Mouse (Mus musculus) adrenal gland, adult 8-10 months (tissue): ENCODE data around the gene Nfkbib. TPM values are rescaled to one million over a fixed set of nuclear protein-coding genes. Genes with fewer than 3 reads are reported as not detected.

Source experiments
- DNase-seq: peaks from one replicate; pipeline ENCODE4 v3.0.0; 2022
- total RNA-seq, 4 experiments: library from RNA; stranded (reverse); gene quantifications; 2 replicates each; pipeline ENCODE4 v1.2.4; 2022

Nfkbib gene
- total RNA-seq = 10 to 100 TPM; 32.0 to 52.2 (median 39.6) TPM

DNA sequence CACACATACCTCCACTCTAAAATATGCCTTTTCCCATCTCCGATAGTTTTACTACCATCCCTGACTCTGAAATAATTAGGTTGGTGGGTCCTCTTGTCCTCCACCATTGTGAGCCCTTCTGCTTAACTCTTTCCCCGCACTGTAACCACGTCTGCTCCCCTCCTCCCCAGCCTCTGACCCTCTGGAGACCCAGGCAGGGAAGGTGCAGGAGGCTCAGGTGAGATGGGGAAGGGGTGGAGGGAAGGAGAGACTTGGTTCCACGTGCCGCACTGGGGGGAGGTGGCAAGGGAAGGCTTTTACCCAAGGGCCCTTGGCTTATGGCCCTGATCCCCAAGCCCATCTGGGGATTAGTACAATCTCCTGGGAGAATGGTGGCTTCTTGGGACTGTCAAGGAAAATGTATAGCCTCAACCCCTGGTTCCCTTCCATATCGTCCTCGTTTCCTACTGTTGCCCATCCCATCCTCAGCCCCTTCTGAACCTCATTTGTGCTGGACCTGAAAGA is at the start of gene Nfkbib:
Nfkbib (minus strand) TSS at position 51 of the 504 bp plus-strand sequence.
- DNase-seq = no peak

DNA sequence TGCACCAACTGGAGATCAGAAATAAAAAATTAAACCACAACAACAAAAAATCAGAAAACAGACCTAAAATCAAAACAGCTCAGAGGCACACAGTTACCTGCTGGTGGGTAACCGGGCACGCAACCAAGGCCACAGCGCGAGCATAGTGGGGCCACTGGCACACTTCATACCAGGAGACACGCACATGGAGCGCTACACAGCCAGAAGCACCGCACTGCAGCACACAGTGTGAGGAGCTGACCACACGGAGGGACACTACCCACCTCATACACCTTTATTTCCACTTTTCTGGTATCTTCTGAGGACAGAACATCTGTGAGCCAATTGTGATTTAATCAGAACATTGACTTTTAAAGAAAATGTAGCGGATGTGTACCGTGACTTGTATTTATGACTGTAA is 49.6 kb upstream of the Nfkbib start:
- no peak for DNase-seq

DNA sequence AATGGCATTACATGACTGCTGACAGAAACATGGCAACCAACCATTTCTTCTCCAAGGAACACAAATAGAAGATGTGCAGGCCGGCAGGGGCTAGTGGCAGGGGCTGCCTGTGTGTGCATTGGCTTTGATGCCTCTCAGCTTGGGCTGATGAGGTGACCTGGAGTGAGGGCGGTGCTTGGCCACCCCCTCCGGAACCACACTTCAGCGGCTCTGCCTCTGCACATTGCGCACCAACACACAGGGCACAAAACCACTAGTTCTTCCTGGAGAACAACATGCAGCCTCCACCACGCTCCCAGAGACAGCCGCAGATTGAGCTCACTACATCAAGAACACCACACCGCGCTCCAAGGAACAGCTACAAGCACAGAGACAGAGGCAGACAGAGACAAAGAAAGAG is 48.9 kb upstream of the Nfkbib start:
- DNase-seq = no peak

DNA sequence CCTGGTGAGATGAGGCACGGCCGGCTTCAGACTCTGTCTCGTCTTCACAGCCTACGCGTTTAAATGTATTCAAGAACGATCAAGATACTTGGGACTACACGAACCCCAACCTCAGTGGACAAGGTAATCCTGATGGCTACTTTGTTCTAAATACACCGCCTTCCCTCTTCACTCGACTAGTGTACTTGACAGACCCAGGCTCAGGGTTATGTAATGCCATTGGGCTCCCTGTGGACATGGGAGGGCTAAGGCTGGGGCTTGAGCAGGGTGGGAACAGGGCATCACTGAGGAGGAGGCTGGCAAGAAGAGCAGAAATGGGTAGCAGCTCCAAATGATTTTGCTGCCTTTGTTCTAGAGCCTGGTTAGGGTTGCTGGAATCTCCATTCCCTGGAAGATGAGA is 47.9 kb upstream of the Nfkbib start:
- DNase-seq = no peak

DNA sequence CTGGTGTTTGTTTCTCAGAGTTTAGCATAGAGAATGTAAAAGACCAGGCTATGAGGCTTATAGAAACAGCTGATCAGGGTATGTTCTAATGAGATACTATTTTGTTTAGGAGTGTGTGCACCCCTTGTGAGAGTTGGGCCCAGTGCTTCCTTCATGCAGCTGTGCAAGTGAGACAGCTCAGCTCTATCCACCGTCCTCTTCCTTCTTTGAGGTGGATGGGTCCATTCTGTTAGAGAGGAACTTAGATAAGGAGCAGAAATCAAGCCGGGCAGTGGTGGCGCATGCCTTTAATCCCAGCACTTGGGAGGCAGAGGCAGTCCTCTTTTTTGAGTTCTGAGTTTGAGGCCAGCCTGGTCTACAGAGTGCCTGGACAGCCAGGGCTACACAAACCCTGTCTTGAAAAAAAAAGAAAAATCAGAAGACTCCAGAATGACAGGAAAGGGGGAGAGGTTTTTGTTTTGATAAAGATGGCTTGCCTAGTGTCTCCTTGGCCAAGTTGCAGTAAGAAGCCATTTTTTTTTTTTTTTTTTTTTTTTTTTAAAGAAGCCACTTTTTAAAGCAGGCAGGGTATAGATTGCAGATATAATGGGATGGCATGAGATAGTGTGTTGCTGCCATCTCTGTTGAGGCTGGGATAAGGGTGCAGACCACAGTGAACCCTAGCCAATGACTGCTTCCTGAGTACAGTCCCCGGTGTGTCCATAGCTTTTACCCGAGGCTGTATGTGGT is 47.2 kb upstream of the Nfkbib start:
- DNase-seq = no peak

DNA sequence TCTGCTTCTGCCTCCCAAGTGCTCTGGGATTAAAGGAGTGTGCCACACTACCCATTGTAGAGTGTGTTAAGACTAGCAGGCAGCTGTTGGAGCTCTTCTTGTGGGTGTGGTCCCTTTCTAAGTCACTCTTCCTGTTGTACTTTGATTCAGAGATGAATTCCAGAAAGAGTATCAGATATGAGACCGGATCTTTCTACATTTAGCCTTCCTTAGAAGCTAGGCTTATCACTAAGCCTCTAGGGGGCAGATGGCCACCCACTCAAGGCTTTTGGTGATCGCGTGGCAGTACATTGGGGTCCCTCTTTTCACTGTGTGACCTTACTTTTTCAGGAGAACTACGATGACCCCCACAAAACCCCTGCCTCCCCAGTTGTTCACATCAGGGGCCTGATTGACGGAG is 45.6 kb upstream of the Nfkbib start:
- no peak for DNase-seq

DNA sequence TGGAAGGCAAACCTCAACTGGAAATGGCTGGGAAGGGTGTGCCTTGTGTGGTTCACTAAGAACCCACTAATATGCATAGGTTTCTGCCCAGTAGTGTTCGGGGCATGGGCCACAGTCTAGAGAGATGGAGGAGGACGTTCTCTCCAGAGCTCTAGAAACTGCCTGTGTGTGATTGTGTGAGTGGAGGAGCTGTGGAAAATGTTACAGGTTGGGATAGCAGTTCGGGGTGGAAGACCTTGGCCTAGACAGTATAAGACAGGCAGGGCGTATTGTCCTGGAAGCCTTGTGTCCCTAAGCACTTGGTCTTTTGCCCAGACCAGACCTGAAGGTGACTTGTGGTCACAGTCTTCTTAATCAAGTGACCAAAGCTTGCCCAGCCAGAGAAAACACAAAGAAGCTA is 45.1 kb upstream of the Nfkbib start:
- DNase-seq = no peak

DNA sequence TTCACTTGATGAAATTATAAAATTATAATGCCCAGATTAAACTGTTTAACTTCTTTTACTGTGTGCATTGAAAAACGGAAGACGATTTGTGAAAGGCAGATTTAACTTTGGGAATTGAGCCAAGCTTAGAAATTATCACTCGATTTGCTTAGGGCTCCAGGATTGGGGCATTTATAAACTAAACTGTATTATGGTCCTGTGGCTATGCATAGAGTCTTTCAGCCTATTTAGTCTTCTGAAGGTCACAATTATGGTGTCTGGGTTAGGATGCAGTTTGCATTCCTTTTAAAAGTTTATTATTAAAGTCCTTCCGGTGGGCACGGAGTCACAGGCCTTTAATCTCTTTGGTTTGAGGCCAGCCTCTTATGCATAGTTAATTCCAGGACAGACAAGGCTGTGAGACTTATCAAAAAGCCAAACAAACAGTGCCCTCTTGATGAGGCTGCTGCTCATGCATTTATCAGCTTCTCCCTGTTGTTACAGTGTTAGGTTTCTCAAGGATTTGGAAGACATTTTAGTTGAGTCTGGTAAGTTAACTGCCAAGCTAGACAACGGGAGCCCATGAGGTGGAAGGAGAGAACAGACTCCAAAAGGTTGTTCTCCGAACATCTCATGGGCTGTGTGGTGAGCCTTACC is 44.4 kb upstream of the Nfkbib start:
- DNase-seq = no peak

DNA sequence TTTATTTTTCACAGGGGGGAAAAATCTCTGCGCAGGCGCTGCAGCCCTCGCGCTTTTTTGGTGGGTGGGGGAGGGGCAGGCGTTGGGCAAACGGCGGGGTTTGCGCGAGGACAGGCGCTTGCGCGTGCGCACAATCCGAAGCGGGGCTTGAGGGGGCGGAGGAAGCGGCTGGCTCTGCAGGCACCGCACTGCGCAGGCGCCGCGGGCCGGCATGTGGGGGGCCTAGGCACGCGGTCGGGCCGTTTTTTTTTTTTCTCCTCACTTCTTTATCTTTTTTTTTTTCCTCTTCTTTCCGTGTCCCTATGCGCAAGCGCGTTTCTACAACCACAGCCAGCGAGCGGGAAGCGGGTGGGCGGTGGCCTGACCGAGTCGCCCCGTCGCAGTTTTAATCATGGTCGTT is 43.9 kb upstream of the Nfkbib start:
- peak; percentile 89 for DNase-seq

DNA sequence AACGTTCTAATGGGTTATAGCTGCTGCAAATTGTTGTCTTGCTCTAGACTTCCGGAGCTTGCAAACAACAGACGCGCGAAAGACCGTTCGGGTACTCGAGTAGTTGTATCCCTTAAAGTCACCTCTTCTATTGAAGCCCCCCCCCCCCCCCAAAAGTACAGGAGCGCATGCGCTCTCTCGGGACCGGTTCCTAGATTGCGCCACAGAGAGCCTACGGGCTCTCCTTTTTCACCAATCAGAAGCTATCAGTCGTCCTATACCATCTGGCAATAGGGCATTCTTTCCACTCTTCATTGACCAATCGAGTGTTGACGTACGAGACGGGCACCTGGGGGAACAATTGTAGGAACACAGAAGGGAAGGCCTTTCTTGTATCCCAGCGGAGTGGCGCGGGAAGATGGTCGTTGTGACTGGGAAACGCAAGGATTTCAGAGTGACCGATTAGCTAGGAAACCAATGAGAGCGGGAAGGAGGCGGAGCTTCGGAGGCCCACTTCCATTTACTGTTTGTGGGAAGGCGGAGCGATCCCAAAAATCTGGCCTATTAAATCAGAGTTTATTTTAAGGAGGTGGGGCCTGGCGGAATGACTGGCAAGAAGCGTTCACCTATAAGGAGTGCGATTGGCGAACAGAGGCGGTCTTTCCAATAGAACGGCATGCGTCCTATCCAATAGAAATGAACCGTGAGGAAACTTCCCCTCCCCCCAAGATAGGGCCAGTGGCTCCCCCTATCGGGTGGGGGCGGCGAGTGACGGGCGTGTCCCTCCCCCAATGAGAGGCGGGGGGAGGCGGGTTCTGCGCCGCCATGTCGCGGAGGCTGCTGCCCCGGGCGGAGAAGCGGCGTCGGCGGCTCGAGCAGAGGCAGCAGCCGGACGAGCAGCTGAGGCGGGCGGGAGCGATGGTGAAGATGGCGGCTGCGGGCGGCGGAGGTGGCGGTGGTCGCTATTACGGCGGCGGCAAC is 43.1 kb upstream of the Nfkbib start:
- peak; percentile 99 for DNase-seq

DNA sequence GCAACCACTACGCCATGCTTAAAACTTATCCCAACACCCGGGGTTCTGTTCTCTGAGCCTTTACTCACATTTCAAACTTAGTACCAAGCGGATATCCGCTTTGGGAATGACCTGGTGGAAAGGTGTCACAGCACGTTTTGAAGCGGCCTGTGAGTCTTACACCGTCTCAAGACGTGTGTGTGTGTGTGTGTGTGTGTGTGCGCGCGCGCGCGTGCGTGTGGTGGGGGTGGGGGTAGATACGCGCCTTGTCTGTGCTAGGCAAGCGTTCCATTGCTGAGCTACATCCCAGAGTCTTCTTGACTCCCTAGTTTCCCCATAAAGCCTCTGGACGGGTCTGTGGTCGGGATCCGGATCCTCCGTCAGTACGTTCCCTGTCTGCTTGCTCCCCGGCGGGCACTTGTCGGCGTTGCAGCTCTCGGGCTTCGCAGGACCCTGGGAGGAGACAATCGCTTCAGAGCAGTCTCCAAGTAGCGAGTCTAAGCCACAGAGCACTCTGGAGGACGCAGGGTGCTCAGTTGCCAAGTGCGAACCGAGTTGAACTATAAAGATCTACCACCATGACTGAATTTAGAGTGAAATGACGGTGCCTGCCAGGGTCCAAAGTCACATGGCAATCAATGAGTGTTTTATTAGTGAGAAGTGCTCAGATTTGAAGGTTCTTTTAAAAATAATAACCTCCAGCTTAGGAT is 42.2 kb upstream of the Nfkbib start:
- DNase-seq = peak; percentile 54

DNA sequence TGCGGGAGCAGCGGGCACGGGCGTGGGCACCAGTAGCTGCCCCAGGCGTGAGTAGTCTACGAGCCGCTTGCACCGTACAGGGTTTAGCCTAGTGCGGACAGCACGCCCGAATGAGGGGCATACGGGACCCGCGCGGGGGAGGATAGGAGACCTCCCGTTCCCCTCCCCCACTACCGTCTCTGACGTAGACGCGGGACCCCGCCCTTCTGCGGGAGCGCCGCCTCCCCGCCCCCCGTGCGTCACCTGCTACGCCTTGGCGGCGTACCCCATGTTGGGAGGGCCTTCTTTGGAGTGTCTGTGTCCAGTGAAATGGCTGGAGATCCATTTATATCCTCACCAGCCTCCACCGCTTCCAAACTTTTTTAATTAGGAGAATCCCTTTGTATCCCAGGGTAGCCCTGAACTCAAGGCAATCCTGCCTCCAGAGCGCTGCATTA is 41.7 kb upstream of the Nfkbib start:
- peak; percentile 93 for DNase-seq

DNA sequence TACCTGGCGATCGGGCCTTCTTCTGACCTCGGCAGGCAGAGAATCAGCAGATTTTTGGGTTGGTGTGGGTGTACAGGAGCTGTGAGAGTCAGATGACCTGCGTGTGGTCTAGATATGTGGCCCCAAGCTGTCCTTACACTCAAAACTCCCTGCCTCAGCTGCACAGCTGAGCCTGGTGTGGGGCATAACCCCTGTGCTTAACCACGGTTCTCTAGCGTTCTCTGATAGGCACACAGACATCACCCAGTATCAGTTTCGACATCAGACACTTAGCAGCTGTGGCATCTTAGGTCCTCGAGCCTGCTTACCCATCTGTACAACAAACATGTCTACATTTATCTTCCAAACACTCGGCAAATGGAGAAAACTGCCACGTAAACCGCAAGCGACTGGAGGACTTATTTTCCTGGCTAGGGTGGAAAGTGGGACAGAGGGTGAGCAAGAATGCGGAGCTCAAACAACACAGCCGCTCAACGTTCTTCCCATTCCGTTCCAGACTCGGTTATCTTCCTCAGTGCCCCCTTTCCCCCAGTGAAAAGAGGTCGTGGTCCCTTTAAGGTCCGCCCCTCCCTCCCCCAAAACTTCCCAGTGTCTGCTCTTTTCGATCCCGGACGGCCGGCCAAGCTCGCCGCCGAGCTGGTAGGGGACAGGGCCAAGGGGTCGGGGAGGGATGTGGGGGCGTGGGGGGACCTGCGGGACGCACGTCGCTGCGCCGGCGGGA is 41.1 kb upstream of the Nfkbib start, which contains the start of gene Hnrnpl:
Hnrnpl (plus strand) TSS at position 321 of the 721 bp plus-strand sequence.
- no peak for DNase-seq

DNA sequence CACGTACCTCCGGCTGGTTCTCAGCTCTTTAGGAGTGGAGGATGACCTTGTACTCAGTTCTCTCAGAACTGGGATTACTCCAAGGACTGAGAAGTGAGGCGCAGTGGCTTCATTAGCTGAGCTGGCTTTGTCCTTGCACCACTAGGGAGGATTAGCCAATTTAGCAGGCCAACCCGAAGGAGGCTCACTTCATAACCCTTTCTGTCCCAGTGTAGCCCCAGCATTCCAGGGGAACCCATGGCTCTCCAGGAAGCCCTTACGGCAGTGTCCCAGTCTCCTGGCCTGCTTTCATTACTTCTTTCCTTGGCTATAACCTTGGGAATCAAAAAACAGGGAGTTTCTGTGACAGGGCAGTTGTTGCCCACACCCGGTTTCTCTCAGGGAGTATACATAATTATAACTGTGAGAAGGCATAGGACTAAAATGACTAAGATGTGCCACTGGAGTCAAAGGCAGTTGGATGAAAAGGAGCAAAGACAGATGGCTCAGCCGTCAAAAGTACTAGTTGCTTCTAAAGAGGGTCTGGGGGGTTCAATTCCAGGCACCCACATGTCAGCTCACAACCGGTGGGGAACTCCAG is 40.4 kb upstream of the Nfkbib start:
- DNase-seq = peak; percentile 63

DNA sequence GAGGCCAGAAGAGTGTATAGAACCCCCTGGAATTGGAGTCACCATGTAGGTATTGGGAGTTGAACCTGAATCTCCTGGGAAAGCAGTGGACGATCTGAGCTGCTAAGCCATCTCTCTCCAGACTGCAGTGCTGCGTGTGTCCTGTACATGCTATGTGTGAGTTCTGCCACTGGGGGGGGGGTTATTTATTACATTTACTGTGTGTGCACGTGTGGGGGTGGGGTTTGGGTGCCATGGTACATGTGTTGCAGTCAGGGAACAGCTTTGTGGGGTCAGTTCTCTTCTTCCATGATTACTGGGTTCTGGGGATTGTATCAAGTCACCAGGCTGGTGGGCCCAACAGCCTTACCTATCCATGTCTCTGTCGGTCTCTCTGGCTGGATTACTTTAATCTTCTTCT is 39.6 kb upstream of the Nfkbib start:
- DNase-seq = no peak

DNA sequence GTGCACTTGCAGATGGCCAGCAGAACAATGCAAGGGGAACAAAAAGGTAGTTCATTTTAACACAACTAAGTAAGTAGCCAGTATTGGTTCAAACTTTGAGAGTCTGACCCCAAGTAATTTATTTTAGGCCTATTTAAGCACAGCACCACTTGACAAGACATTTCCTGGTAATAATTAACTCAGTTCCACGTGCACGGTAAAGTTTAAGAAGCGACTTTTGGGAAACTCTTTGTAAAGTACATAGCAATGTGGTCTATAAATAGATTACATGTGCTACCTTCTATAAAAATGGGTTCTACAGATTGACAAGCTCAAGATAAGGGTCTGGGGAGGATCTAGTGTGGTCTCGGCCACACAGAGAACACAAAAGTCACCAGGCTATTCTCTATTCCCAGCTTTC is 36.4 kb upstream of the Nfkbib start:
- no peak for DNase-seq

DNA sequence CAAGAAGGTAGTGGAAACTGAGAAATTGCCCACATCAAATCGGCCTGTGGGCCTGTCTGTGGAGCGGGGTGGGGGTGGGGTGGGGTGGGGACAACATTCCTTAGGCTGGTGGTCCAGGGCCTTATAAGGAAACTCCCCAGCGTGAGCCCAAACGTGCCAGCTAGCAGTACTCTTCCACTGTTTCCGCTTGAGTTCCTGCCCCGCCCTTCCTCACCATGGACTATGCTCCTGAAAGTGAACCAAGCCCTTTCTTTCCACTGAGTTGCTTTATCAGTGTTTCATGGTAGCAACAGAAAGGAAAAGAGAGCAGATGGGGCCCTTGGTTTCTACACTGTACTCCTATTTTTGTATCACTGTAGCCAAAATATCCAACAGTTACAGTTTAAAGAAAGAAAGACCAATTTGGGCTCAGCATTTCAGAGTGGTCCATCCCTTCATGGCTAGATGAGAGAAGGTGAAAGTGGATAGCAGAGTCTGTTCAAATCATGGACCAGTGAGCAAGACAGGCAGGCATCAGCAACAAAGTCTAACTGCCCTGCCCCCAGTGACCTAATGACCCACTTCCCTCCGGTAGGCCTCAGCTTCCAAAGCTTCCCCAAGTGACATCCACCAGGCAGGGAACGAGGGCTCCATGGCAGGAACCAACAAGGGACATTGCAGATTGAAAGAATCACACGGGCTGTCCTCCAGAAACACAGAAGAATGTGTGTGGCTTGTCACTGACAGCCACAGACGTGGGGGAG is 35.7 kb upstream of the Nfkbib start:
- DNase-seq = no peak

DNA sequence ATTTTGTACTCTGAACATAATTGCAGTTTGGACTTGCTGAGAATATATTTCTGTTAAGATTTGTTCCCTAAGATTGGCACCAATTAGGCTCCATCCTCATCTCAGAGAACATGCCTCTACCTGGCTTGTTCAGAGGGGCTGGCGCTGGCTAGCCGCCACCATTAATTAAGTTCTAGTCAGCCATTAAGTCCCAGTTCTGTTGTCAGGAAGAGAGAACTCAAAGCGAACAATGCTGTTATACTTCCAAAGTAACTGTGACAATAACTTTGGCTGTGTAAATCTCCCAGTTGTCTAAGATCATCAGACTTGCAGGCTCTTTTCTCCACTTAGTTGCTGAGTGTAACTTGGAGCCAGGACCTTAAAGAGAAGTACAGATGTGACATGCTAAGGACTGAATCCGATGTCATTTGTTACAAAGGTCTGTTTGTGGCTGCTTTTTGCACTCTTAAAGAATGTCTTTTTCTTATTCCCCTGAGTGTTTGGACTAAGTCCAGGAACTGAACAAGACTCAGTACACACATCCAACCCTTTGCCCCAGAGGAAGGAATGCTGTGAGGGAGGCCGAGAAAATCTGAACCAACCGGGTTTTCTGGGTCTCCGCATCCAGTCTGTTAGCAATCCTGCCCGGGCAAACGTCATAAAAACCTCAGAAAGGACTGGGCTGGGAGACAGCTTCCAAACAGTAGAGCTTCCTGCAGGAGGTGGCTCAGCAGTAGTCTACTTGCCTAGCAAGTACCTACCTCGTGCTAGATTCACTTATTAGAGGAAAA is 34.8 kb upstream of the Nfkbib start:
- no peak for DNase-seq

DNA sequence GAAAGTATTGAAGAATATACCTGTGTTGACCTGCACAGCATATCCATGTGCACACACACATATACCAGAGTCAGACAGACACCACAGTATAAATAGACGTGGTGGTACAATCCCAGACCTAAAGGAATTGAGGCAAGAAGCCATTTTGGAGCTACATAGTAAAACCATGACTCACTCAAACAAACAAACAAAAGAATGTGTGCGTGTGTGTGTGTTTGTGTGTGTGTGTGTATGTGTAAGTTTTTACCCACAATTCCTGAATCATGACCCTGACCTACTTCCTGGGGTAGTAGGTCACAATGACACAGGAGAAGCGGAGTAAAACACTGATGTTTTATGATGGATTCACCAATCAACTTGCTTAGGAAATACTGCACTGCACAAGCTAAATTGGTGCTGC is 34.1 kb upstream of the Nfkbib start:
- no peak for DNase-seq

DNA sequence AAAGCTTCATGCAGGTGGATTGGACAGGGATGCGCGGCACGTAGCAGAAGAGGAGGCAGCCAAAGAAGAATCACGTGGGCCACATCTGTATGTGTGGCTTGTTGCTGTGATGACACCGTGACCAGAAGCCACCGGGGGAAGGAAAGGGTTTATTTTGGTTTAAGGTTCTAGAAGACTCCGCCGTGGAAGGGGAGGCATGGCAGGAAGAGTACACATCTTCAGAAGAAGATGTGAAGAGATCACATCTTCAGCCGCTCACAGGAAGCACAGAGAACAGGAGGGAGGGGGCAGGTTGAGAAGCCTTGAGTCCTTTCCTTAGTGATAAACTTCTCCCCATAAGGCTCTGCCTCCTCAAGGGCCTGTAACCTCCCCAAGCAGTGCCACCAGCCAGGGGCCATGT is 32.7 kb upstream of the Nfkbib start:
- DNase-seq = no peak
